Mouse (Mus musculus): ENCODE data around the gene Mrps23. TPM values are rescaled to one million over a fixed set of nuclear protein-coding genes. Genes with fewer than 3 reads are reported as not detected.

Gene Mrps23
- polyA plus RNA-seq, 2 experiments: 60.2 to 63.5 TPM

DNA sequence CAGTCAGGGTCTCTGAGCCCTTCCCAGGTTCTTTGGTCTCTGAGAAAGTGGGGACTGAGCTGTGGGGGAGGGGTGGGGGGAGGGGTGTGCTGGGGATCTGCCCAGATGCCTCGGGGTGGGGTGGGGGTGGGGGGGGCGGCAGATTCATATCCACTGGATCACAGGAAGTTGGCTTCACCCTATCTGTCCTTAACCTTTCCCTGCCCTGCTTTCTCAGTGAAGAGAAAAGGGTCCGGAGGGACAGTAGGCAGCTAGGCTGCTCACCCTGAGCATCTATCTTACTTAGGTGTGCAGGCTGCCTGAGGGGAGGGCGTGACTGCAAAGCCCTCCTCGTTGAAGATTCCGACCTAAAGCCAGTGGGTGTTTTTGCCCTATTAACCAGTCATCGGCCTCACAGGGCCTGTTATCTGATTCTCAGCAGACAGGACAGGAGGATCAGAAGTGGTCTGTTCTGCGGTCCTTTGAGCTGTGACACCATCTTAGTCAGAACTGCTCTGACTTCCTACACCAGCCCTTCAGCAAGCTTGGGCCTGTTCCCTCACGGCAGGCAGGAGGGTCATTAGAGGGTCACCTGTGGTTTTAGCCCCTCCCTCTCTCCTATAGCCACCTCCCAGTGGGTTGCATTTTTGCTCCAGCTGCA is 30.7 kb upstream of the Mrps23 start:
- H3K4me2 ChIP-seq (replicated peaks; ENCODE audit: low read depth, low read length, severe bottlenecking): 0 out of 2 replicates have a peak overlapping the region, but pooled peaks have one; percentile 17
- no peak for TF ChIP-seq POLR2A (IDR thresholded peaks at IDR 0.05; ENCODE audit: borderline replicate concordance, extremely low read depth, insufficient read depth, insufficient read length)
- H3K9me3 ChIP-seq (ENCODE audit: control insufficient read depth, low read length): no peaks in the 10 kb centered on the region
- ATAC-seq (ENCODE audit: low FRiP score, low read depth) (no peak), DNase-seq (ENCODE audit: low spot score) (no peak)
- H3K27ac ChIP-seq (replicated peaks; ENCODE audit: low read depth, low read length): peak overlapping the region; percentile 72; the same call in 1 of the 2 replicates
- no peak overlapping the region for H3K4me3 ChIP-seq (replicated peaks; ENCODE audit: low read length)
- H3K9ac ChIP-seq (ENCODE audit: low read depth, low read length, severe bottlenecking): no peak overlapping the region; the same call in 1 of the 2 replicates
- peaks cover 21% of the 10 kb centered on the region for H3K36me3 ChIP-seq (ENCODE audit: control insufficient read depth, insufficient read depth, low read length)
- peaks cover 28% of the 10 kb centered on the region for H3K4me1 ChIP-seq (ENCODE audit: control insufficient read depth, insufficient read depth, low read length)
- WGBS: 12% methylated on average over 7 of the region's 9 CpGs
- H3K27me3 ChIP-seq (ENCODE audit: control insufficient read depth, insufficient read depth, low read length): no peaks in the 10 kb centered on the region

DNA sequence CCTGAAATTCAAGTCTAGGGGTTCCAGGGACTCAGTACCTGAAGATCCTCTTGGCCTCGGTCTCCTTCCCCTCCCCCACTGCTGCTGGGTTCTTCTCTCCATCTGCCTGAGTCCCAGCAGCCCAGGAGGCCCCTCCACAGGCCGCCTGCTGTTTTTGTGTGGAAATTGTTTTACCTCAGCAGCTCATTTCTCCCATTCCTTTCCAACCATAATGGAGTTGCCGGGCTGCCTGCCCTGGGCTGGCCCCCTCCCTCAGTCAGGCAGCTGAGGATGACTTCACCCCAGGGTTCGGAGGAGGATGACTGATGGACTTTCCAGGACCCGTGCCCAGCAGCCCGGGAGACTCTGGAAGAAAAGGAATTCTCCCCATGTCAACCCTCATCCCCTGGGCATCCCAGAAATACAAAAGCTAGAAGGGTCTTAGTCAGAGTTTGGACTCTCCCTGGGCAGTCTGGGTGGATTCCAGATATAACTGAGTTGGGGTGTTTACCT is 23.7 kb upstream of the Mrps23 start:
- Histone ChIP-seq H3K9me3 (ENCODE audit: control insufficient read depth, low read length) (no peaks in the 10 kb centered on the region), H3K4me3 (replicated peaks; ENCODE audit: low read length) (no peak overlapping the region), H3K4me1 (ENCODE audit: control insufficient read depth, insufficient read depth, low read length) (peaks cover 31% of the 10 kb centered on the region), H3K4me2 (replicated peaks; ENCODE audit: low read depth, low read length, severe bottlenecking) (peak overlapping the region; percentile 40), H3K27ac (replicated peaks; ENCODE audit: low read depth, low read length) (peak overlapping the region; percentile 92), H3K9ac (ENCODE audit: low read depth, low read length, severe bottlenecking) (no peak overlapping the region), H3K27me3 (ENCODE audit: control insufficient read depth, insufficient read depth, low read length) (no peaks in the 10 kb centered on the region), H3K36me3 (ENCODE audit: control insufficient read depth, insufficient read depth, low read length) (peaks cover 42% of the 10 kb centered on the region)
- DNase-seq (ENCODE audit: low spot score) (peak; percentile 81), ATAC-seq (ENCODE audit: low FRiP score, low read depth) (peak; percentile 74)
- TF ChIP-seq POLR2A (IDR thresholded peaks at IDR 0.05; ENCODE audit: borderline replicate concordance, extremely low read depth, insufficient read depth, insufficient read length): no peak
- 4% methylated on average over 6 of the region's 6 CpGs for WGBS

DNA sequence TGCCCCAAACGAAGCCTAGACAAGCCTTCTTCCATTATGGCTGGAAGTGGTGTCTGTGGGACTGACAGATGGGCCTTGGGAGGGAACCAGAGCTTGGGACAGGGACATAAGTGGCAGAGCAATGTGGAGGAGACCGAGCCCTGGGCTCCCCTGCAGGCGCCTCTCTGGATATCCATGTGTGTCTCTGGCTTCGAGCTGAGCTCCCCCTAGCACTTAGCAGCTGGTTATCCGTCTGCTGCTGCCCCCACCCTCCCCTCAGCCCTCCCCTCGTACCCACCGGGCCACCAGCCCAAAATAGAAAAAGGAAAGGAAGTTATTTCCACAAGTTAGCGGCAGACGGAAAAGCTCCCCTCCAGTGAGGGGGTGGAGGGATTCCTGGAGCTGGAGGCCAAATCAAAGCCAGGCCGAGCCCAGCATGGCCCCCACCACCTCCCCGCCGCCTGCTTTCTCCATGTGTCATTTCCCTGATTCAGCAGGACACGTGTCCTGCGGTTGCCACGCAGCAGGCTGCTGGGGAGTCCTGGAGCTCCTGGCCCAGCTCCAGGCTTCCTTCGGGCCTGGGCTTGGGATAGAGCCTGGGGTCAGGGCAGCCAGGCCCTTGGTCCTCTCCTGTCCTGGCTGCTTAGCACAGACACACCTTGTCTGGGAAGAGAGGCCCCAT is 23.1 kb upstream of the Mrps23 start:
- WGBS: 3% methylated on average over 15 of the region's 16 CpGs
- peaks cover 33% of the 10 kb centered on the region for H3K4me1 ChIP-seq (ENCODE audit: control insufficient read depth, insufficient read depth, low read length)
- no peaks in the 10 kb centered on the region for H3K9me3 ChIP-seq (ENCODE audit: control insufficient read depth, low read length)
- peak overlapping the region; percentile 92 for H3K27ac ChIP-seq (replicated peaks; ENCODE audit: low read depth, low read length)
- no peak overlapping the region for H3K4me3 ChIP-seq (replicated peaks; ENCODE audit: low read length)
- peak overlapping the region; percentile 44 for H3K9ac ChIP-seq (ENCODE audit: low read depth, low read length, severe bottlenecking)
- DNase-seq (ENCODE audit: low spot score) (peak; percentile 92), ATAC-seq (ENCODE audit: low FRiP score, low read depth) (peak; percentile 87)
- H3K4me2 ChIP-seq (replicated peaks; ENCODE audit: low read depth, low read length, severe bottlenecking): peak overlapping the region; percentile 40
- TF ChIP-seq POLR2A (IDR thresholded peaks at IDR 0.05; ENCODE audit: borderline replicate concordance, extremely low read depth, insufficient read depth, insufficient read length): no peak
- H3K27me3 ChIP-seq (ENCODE audit: control insufficient read depth, insufficient read depth, low read length): no peaks in the 10 kb centered on the region
- H3K36me3 ChIP-seq (ENCODE audit: control insufficient read depth, insufficient read depth, low read length): peaks cover 42% of the 10 kb centered on the region

DNA sequence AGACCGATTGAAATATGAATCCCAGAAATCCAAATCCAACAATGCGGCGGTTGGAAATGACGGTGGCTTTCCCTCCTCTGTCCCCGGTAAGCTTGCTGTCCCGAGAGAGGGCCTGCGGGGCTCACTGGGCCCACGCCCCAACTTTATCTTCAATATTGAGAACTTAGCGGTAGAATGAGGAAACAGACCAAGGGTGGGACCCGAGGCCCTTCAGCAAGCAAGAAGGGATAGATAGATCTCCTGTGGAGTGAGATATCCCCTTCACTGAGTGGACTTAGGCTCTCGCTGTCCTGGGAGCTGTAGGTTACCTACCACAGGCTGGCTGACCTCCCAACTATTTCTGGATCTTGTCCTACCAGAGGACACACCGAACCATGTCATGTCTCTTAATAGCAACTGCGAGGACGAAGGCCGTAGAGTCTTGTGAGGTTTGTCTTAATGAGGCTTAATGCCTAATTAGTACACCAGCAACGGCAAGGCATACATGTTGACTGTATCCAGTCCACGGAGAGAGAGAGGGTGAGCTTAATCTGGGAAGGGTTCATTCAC is 19.5 kb upstream of the Mrps23 start:
- H3K4me3 ChIP-seq (replicated peaks; ENCODE audit: low read length): no peak overlapping the region
- H3K4me1 ChIP-seq (ENCODE audit: control insufficient read depth, insufficient read depth, low read length): peaks cover 50% of the 10 kb centered on the region
- DNase-seq (ENCODE audit: low spot score): no peak
- H3K27me3 ChIP-seq (ENCODE audit: control insufficient read depth, insufficient read depth, low read length): no peaks in the 10 kb centered on the region
- peaks cover 27% of the 10 kb centered on the region for H3K36me3 ChIP-seq (ENCODE audit: control insufficient read depth, insufficient read depth, low read length)
- TF ChIP-seq POLR2A (IDR thresholded peaks at IDR 0.05; ENCODE audit: borderline replicate concordance, extremely low read depth, insufficient read depth, insufficient read length): no peak
- no peak overlapping the region for H3K4me2 ChIP-seq (replicated peaks; ENCODE audit: low read depth, low read length, severe bottlenecking)
- no peaks in the 10 kb centered on the region for H3K9me3 ChIP-seq (ENCODE audit: control insufficient read depth, low read length)
- 85% methylated on average over 17 of the region's 17 CpGs for WGBS
- H3K9ac ChIP-seq (ENCODE audit: low read depth, low read length, severe bottlenecking): no peak overlapping the region
- H3K27ac ChIP-seq (replicated peaks; ENCODE audit: low read depth, low read length): no peak overlapping the region
- ATAC-seq (ENCODE audit: low FRiP score, low read depth): no peak

DNA sequence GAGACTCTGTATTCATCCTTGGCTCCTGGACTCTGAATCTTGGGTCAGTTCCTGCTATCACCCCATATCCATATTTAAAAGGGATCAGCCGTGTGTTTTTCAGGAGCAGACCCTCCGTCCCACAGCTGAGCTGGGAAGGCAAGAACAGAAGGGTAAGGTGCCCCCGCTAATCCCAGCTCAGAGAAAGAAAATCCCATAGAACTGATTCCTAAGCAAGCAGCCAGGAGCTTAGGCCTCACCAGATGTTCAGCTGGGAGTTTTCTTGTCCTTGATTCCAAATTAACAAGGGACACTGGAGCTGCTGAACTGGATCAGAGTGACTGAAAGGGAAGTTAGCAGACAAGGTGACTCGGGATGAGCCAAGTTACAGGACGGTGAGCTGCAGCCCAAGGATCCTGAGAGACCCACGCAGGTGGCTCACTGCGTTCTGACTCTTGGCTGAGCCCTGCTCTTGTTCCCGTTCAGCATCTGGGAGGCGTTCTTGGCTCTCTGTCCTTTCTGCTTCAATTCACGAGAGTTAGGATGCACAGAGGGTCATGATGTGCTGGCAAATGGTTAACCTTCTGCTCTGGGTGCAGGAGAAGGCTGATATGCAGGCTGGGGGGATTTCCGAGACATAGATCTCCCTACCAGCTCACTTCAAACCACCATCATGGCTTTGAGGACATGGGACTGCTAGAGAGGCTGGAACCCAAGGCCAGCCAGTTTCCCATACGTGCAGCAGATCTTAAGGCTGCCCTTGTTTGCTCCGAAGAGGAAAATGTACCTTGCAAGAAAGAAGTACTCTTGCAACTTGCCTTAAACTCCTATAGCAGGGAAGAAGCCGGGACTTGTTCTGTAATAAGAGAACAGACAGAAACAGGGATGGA is 17.9 kb upstream of the Mrps23 start:
- no peak for TF ChIP-seq POLR2A (IDR thresholded peaks at IDR 0.05; ENCODE audit: borderline replicate concordance, extremely low read depth, insufficient read depth, insufficient read length)
- Histone ChIP-seq H3K9me3 (ENCODE audit: control insufficient read depth, low read length) (no peaks in the 10 kb centered on the region), H3K9ac (ENCODE audit: low read depth, low read length, severe bottlenecking) (no peak overlapping the region), H3K36me3 (ENCODE audit: control insufficient read depth, insufficient read depth, low read length) (peaks cover 27% of the 10 kb centered on the region), H3K4me3 (replicated peaks; ENCODE audit: low read length) (no peak overlapping the region), H3K27ac (replicated peaks; ENCODE audit: low read depth, low read length) (peak overlapping the region; percentile 83), H3K4me1 (ENCODE audit: control insufficient read depth, insufficient read depth, low read length) (peaks cover 35% of the 10 kb centered on the region), H3K4me2 (replicated peaks; ENCODE audit: low read depth, low read length, severe bottlenecking) (no peak overlapping the region; the same call in 1 of the 2 replicates), H3K27me3 (ENCODE audit: control insufficient read depth, insufficient read depth, low read length) (no peaks in the 10 kb centered on the region)
- 73% methylated on average over 14 of the region's 14 CpGs for WGBS
- DNase-seq (ENCODE audit: low spot score) (no peak), ATAC-seq (ENCODE audit: low FRiP score, low read depth) (no peak)

Data from limb, embryonic 14.5 days (tissue).